Mouse (Mus musculus): ENCODE results near the gene Olfr601.

- TF ChIP-seq CTCF (IDR thresholded peaks at IDR 0.05; ENCODE audit: low read depth) (no peak), EP300 (IDR thresholded peaks at IDR 0.05; ENCODE audit: low read depth) (no peak)
These were observed 23.6 kb upstream of the Olfr601 start, which contains the start of gene Olfr603 for GRCm38 (mm10) chr7:103386077-103386476.

Measured in liver, embryonic 14.5 days (tissue).